Mouse (Mus musculus) lung, postnatal 0 days (tissue): ENCODE measurements at regions not wholly inside any gene's neighbourhood (a gene's known extent, or its start where the extent isn't known, plus 50 kb on each side); places are given as distances from the start of the nearest gene placed in this dataset.

Experiments
- ATAC-seq: fragments of 200-750 bp; cut with Nextera tagmentation; 2 replicates; pipeline ENCODE4 v1.8.0; 2017; ENCODE audit warnings: moderate library complexity
- DNase-seq: peaks from one replicate; pipeline ENCODE4 v3.0.0-alpha.2; 2016; ENCODE audit warnings: low spot score
- H3K27ac ChIP-seq: fragments of 300-500 bp; sonication (generic); 2 replicates; pipeline ENCODE4 v1.5.1; 2014; ENCODE audit warnings: antibody characterized with exemption, mild to moderate bottlenecking, low read length, mixed read lengths
- H3K27me3 ChIP-seq: fragments of 300-500 bp; sonication (generic); replicated peaks from 2 replicates; pipeline ENCODE4 v1.6.1; 2014; ENCODE audit warnings: low read length, mixed read lengths; ENCODE audit not compliant: insufficient read depth
- H3K36me3 ChIP-seq: fragments of 300-500 bp; sonication (generic); 2 replicates; pipeline ENCODE4 v1.6.1; 2014; ENCODE audit warnings: low read length, mixed read lengths; ENCODE audit not compliant: insufficient read depth
- H3K4me1 ChIP-seq: fragments of 300-500 bp; sonication (generic); 2 replicates; pipeline ENCODE4 v1.6.1; 2014; ENCODE audit warnings: antibody characterized with exemption, low read depth, low read length, mixed read lengths; ENCODE audit not compliant: insufficient read depth
- H3K4me2 ChIP-seq: fragments of 300-500 bp; sonication (generic); replicated peaks from 2 replicates; pipeline ENCODE4 v1.6.1; 2014; ENCODE audit warnings: low read depth, mild to moderate bottlenecking, low read length, moderate library complexity, mixed read lengths
- H3K4me3 ChIP-seq: fragments of 300-500 bp; sonication (generic); 2 replicates; pipeline ENCODE4 v1.5.1; 2014; ENCODE audit warnings: low read depth, low read length
- H3K9ac ChIP-seq: fragments of 300-500 bp; sonication (generic); replicated peaks from 2 replicates; pipeline ENCODE4 v1.6.1; 2014; ENCODE audit warnings: low read depth, mild to moderate bottlenecking
- H3K9me3 ChIP-seq: fragments of 300-500 bp; sonication (generic); 2 replicates; pipeline ENCODE4 v1.6.1; 2016; ENCODE audit warnings: low read length, mixed read lengths
- CTCF ChIP-seq: IDR thresholded peaks from 2 replicates; pipeline ENCODE4 v1.5.1; 2016; ENCODE audit warnings: antibody characterized with exemption, mild to moderate bottlenecking
- EP300 ChIP-seq: IDR thresholded peaks from 2 replicates; pipeline ENCODE4 v1.6.1; 2016; ENCODE audit warnings: antibody characterized with exemption, mild to moderate bottlenecking, control low read depth
- WGBS: fragments of 180-500 bp; shearing (Covaris S2); extraction: QIAGEN DNeasy Blood & Tissue Kit; methylation state at CpG from one replicate; pipeline ENCODE4 v1.1.7; 2014; 5-methylcytosine and 5-hydroxymethylcytosine counted together

GRCm38 (mm10) chr6:148653216-148653615, 178.1 kb downstream of the Ipo8 start:
- TF ChIP-seq EP300 (no peak), CTCF (no peak)
- DNase-seq: no peak
- H3K36me3 ChIP-seq: no peaks in the 10 kb centered on the region
- no peaks in the 10 kb centered on the region for H3K9me3 ChIP-seq
- WGBS: 39% methylated on average over 3 of the region's 3 CpGs
- no peaks in the 10 kb centered on the region for H3K4me1 ChIP-seq
- H3K9ac ChIP-seq: no peak overlapping the region
- H3K27me3 ChIP-seq: no peaks in the 10 kb centered on the region
- no peak overlapping the region for H3K4me2 ChIP-seq
- no peak overlapping the region for H3K27ac ChIP-seq
- no peak overlapping the region for H3K4me3 ChIP-seq
- no peak for ATAC-seq

DNA sequence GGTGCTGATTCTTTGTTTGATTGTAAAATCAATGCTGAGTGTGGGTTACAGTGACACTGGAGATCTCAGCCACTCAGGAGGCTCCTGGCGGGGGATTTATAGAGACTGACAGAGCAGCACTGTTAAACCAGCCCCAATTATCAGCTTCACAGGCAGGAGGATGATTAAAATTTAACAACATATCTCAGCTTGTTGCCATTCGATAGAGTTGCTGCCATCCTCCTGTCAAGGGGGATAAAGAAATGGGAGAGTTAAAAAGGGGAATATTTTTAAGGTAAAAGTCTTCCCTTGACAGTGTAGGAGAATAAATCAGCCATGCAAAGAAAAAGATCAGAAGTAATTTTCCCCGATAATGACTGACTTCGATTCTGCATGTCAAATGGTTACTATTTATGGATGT, 178.8 kb downstream of the Ipo8 start:
- Histone ChIP-seq H3K27me3 (no peaks in the 10 kb centered on the region), H3K4me3 (no peak overlapping the region), H3K4me1 (no peaks in the 10 kb centered on the region), H3K4me2 (no peak overlapping the region), H3K9me3 (no peaks in the 10 kb centered on the region), H3K9ac (no peak overlapping the region), H3K36me3 (no peaks in the 10 kb centered on the region), H3K27ac (no peak overlapping the region)
- ATAC-seq: no peak
- TF ChIP-seq CTCF: no peak
- no peak for TF ChIP-seq EP300
- 72% methylated on average over 4 of the region's 4 CpGs for WGBS
- no peak for DNase-seq

- Histone ChIP-seq H3K4me1 (no peaks in the 10 kb centered on the region), H3K27me3 (no peaks in the 10 kb centered on the region), H3K36me3 (no peaks in the 10 kb centered on the region), H3K9me3 (no peaks in the 10 kb centered on the region), H3K4me2 (no peak overlapping the region), H3K27ac (no peak overlapping the region), H3K4me3 (no peak overlapping the region), H3K9ac (no peak overlapping the region)
- TF ChIP-seq EP300: no peak
- TF ChIP-seq CTCF: no peak
- DNase-seq (no peak), ATAC-seq (no peak)
- WGBS: 57% methylated on average over 2 of the region's 2 CpGs
Measured at GRCm38 (mm10) chr6:148647423-148648390, 183.6 kb downstream of the Ipo8 start.

- no peak for TF ChIP-seq EP300
- no peak for TF ChIP-seq CTCF
- H3K36me3 ChIP-seq: no peaks in the 10 kb centered on the region
- no peaks in the 10 kb centered on the region for H3K27me3 ChIP-seq
- no peak overlapping the region for H3K9ac ChIP-seq
- ATAC-seq: no peak
- H3K4me2 ChIP-seq: no peak overlapping the region
- H3K27ac ChIP-seq: no peak overlapping the region
- H3K9me3 ChIP-seq: no peaks in the 10 kb centered on the region
- H3K4me1 ChIP-seq: no peaks in the 10 kb centered on the region
- H3K4me3 ChIP-seq: no peak overlapping the region
- DNase-seq: no peak
- 85% methylated on average over 1 of the region's 1 CpGs for WGBS
Measured at GRCm38 (mm10) chr6:148640595-148640994, 190.7 kb downstream of the Ipo8 start.

- H3K9ac ChIP-seq: no peak overlapping the region
- TF ChIP-seq EP300 (no peak), CTCF (no peak)
- DNase-seq (no peak), ATAC-seq (no peak)
- no peaks in the 10 kb centered on the region for H3K9me3 ChIP-seq
- WGBS: 73% methylated on average over 2 of the region's 2 CpGs
- H3K27ac ChIP-seq: no peak overlapping the region
- no peaks in the 10 kb centered on the region for H3K4me1 ChIP-seq
- H3K27me3 ChIP-seq: no peaks in the 10 kb centered on the region
- no peak overlapping the region for H3K4me2 ChIP-seq
- H3K36me3 ChIP-seq: no peaks in the 10 kb centered on the region
- no peak overlapping the region for H3K4me3 ChIP-seq
Measured at GRCm38 (mm10) chr6:148634148-148634547, 190.0 kb upstream of the Tmtc1 start.

- no peak for ATAC-seq
- 97% methylated on average over 1 of the region's 1 CpGs for WGBS
- Histone ChIP-seq H3K4me1 (no peaks in the 10 kb centered on the region), H3K27me3 (no peaks in the 10 kb centered on the region), H3K36me3 (no peaks in the 10 kb centered on the region), H3K4me2 (no peak overlapping the region), H3K27ac (no peak overlapping the region), H3K9ac (no peak overlapping the region), H3K9me3 (no peaks in the 10 kb centered on the region), H3K4me3 (no peak overlapping the region)
- no peak for DNase-seq
- TF ChIP-seq EP300: no peak
- no peak for TF ChIP-seq CTCF
Measured at GRCm38 (mm10) chr6:148627090-148627605, 183.0 kb upstream of the Tmtc1 start.
